Mouse (Mus musculus) brain, embryonic 14.5 days (tissue): ENCODE data around the gene Fads2.

Experiments used
- CTCF ChIP-seq: fragments of 200-500 bp; IDR thresholded peaks from 2 replicates; pipeline ENCODE4 v1.5.1; 2012; ENCODE audit warnings: inconsistent platforms, mild to moderate bottlenecking, moderate library complexity, borderline replicate concordance; ENCODE audit not compliant: insufficient read depth, insufficient read length; ENCODE audit errors: extremely low read depth
- POLR2A ChIP-seq: fragments of 200-500 bp; IDR thresholded peaks from 2 replicates; pipeline ENCODE4 v1.6.1; 2012; ENCODE audit warnings: mild to moderate bottlenecking, inconsistent platforms, borderline replicate concordance; ENCODE audit not compliant: poor library complexity, insufficient read depth, insufficient read length, severe bottlenecking; ENCODE audit errors: extremely low read depth

GRCm38 (mm10) chr19:10137423-10137822 is 35.9 kb upstream of the Fads2 start:
- TF ChIP-seq POLR2A: no peak
- TF ChIP-seq CTCF: no peak
